Mouse (Mus musculus) kidney, embryonic 14.5 days (tissue): Measurements from ENCODE around the gene Plaur. TPM values are rescaled to one million over a fixed set of nuclear protein-coding genes. Genes with fewer than 3 reads are reported as not detected.
A peak's percentile ranks its signal among the peaks of the same experiment; 100 is the strongest.

Experiments used
- ATAC-seq: fragments of 200-750 bp; cut with Nextera tagmentation; 2 replicates; pipeline ENCODE4 v1.8.0; 2017; ENCODE audit warnings: moderate number of reproducible peaks, mild to moderate bottlenecking, moderate TSS enrichment, moderate library complexity; ENCODE audit not compliant: low FRiP score, low TSS enrichment
- H3K27ac ChIP-seq: fragments of 300-500 bp; sonication (generic); 2 replicates; pipeline ENCODE4 v1.5.1; 2014; ENCODE audit warnings: low read depth, mild to moderate bottlenecking, low read length, moderate library complexity, mixed read lengths
- H3K27me3 ChIP-seq: fragments of 300-500 bp; sonication (generic); 2 replicates; pipeline ENCODE4 v1.6.1; 2014; ENCODE audit warnings: mild to moderate bottlenecking, low read length; ENCODE audit not compliant: control insufficient read depth, insufficient read depth
- H3K36me3 ChIP-seq: fragments of 300-500 bp; sonication (generic); 2 replicates; pipeline ENCODE4 v1.6.1; 2014; ENCODE audit warnings: low read length, mixed read lengths; ENCODE audit not compliant: control insufficient read depth, insufficient read depth
- H3K4me1 ChIP-seq: fragments of 300-500 bp; sonication (generic); 2 replicates; pipeline ENCODE4 v1.6.1; 2014; ENCODE audit warnings: low read length, mixed read lengths; ENCODE audit not compliant: control insufficient read depth, insufficient read depth
- H3K4me2 ChIP-seq: fragments of 300-500 bp; sonication (generic); replicated peaks from 2 replicates; pipeline ENCODE4 v1.6.1; 2014; ENCODE audit warnings: low read depth, mild to moderate bottlenecking, low read length
- H3K4me3 ChIP-seq: fragments of 300-500 bp; sonication (generic); 2 replicates; pipeline ENCODE4 v1.5.1; 2014; ENCODE audit warnings: mild to moderate bottlenecking, low read length
- H3K9ac ChIP-seq: fragments of 300-500 bp; sonication (generic); 2 replicates; pipeline ENCODE4 v1.6.1; 2014; ENCODE audit warnings: low read depth, mild to moderate bottlenecking, low read length, moderate library complexity
- H3K9me3 ChIP-seq: fragments of 300-500 bp; sonication (generic); 2 replicates; pipeline ENCODE4 v1.6.1; 2016; ENCODE audit warnings: low read length; ENCODE audit not compliant: control insufficient read depth
- WGBS: fragments of 180-500 bp; shearing (Covaris S2); extraction: QIAGEN DNeasy Blood & Tissue Kit; methylation state at CpG from one replicate; pipeline ENCODE4 v1.1.7; 2014; 5-methylcytosine and 5-hydroxymethylcytosine counted together
- polyA plus RNA-seq: library from polyadenylated mRNA; unstranded; fragments of >200 nt; fragmentation: Nextera tagmentation; extraction: Ambion mirVana; gene quantifications from 2 replicates; pipeline ENCODE4 v1.2.1, GENCODE M21; 2014

Gene Plaur
- polyA plus RNA-seq, 1 experiment from 2014 or later: 14.1 TPM

DNA sequence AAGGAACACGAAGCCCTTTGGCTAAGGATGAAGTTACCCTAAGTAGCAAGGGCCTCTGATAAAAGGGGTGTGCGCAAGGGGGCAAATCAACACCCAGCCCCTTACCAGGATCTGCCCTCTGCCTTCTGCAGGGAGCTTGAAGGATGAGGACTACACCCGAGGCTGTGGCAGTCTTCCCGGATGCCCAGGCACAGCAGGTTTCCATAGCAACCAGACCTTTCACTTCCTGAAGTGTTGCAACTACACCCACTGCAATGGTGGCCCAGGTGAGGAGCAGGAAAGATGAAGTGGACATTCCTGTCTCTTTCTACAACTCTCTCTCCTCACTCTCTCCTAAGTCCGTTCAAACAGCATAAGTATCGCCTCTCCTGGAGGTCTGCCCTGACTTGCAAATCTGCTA lies 10.2 kb downstream of the Plaur start:
- H3K27ac ChIP-seq: no peak overlapping the region
- ATAC-seq: no peak
- 83% methylated on average over 6 of the region's 6 CpGs for WGBS

DNA sequence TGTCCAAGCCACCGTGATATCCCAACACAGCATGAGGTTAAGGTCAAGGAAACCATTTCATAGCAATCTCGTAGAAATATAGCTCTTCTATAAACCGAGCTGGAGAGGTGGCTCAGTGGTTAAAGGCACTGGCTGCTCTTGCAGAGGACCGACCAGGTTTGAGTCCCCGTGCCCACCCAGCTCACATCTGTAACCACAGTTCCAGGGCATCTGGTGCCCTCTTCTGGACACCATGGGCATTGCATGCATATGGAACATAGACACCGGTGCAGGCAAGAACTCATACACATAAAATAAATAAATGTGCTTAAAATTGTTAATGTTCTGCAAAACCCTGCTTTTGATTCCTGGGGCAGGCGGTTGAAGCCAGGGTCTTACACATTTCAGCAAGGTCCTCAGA lies 10.7 kb downstream of the Plaur start:
- 76% methylated on average over 7 of the region's 7 CpGs for WGBS
- ATAC-seq: no peak
- H3K4me1 ChIP-seq: no peaks in the 10 kb centered on the region
- no peak overlapping the region for H3K9ac ChIP-seq
- no peak overlapping the region for H3K4me2 ChIP-seq
- H3K9me3 ChIP-seq: no peaks in the 10 kb centered on the region
- H3K27me3 ChIP-seq: no peaks in the 10 kb centered on the region
- H3K27ac ChIP-seq: no peak overlapping the region
- H3K36me3 ChIP-seq: no peaks in the 10 kb centered on the region
- no peak overlapping the region for H3K4me3 ChIP-seq

More for the DNA sequence above, 10.2 kb downstream of the Plaur start:
- Histone ChIP-seq H3K4me2 (no peak overlapping the region), H3K4me1 (no peaks in the 10 kb centered on the region), H3K9ac (no peak overlapping the region), H3K27me3 (no peaks in the 10 kb centered on the region), H3K36me3 (no peaks in the 10 kb centered on the region), H3K4me3 (no peak overlapping the region), H3K9me3 (no peaks in the 10 kb centered on the region)

DNA sequence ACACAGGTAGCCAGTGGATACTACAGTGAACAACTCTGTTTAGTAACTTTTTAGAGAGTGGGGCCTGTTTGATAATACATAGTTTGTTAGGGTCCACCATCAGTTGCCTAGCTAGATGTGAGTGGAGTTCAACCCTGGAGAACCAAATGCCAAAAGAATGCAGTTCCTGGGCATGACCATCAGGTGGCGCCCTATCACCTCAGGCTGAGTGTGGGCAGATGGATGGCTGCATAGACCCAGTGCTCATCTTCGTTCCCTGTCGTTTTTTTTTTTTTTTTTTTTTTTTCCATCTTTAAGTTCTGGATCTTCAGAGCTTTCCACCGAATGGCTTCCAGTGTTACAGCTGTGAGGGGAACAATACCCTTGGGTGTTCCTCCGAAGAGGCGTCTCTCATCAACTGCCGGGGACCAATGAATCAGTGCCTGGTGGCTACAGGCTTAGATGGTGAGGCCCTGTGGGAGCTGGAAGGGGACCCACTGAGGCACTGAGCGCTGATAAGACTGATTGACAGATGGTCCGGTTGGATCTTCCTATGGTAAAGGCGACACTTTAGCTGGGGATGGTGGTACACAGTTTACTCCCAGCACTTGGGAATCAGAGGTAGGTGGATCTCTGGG lies 11.7 kb downstream of the Plaur start:
- no peaks in the 10 kb centered on the region for H3K9me3 ChIP-seq
- H3K9ac ChIP-seq: no peak overlapping the region
- ATAC-seq: peak; percentile 41
- H3K4me2 ChIP-seq: no peak overlapping the region
- WGBS: 54% methylated on average over 10 of the region's 10 CpGs
- no peak overlapping the region for H3K27ac ChIP-seq
- no peaks in the 10 kb centered on the region for H3K27me3 ChIP-seq
- H3K4me3 ChIP-seq: no peak overlapping the region
- no peaks in the 10 kb centered on the region for H3K4me1 ChIP-seq
- no peaks in the 10 kb centered on the region for H3K36me3 ChIP-seq

DNA sequence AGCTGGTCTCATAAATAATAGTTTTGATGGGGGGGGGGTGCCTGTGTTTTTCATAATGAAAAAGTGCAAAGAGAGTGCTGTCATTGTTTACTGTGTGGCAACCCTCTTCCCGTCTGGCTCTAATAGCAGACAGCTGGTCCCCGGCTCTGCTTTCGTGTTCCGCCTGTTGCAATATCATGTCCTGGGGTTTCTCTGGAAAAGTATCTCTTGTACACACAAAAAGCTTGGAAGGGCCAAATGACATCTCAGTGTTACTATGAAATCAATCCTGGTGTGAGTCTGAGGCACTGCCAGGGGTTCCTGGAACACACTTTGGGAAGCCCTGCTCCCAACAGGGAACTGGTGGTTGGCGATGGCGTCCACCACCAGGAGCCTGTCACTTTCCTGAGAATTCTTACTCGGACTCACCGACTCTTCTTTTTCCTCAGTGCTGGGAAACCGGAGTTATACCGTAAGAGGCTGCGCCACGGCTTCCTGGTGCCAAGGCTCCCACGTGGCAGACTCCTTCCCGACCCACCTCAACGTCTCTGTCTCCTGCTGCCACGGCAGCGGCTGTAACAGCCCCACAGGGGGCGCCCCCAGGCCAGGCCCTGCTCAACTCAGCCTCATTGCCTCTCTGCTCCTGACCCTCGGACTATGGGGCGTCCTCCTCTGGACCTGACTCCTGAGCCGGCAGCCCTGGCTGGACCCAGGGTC lies 12.7 kb downstream of the Plaur start:
- Histone ChIP-seq H3K4me3 (no peak overlapping the region), H3K27ac (no peak overlapping the region), H3K9ac (no peak overlapping the region), H3K27me3 (no peaks in the 10 kb centered on the region), H3K36me3 (no peaks in the 10 kb centered on the region), H3K9me3 (no peaks in the 10 kb centered on the region), H3K4me2 (no peak overlapping the region), H3K4me1 (no peaks in the 10 kb centered on the region)
- ATAC-seq: no peak
- WGBS: 41% methylated on average over 21 of the region's 21 CpGs

DNA sequence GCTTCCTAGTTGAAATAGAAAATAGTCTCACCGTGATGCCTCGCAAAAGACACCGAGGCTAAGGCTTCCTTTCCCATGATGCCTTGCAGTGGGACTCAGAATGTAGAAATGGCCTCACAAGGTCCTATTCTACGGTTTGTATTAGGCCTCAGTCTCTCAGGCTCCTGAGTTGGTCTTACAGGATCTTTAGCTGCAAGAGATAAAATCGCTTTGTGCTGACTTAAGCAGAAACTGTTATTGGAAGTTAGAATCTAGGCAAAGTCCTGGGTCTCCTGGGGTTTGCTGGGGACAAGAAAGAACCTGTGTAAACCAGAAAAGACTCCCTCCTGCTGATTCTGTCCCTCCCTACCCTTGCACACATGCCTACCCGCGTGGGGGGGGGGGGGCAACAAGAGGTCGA lies 14.1 kb downstream of the Plaur start:
- Histone ChIP-seq H3K4me3 (no peak overlapping the region), H3K4me2 (no peak overlapping the region), H3K4me1 (peaks cover 6% of the 10 kb centered on the region; the same call in 1 of the 2 replicates), H3K9ac (no peak overlapping the region), H3K36me3 (no peaks in the 10 kb centered on the region), H3K27ac (no peak overlapping the region), H3K9me3 (no peaks in the 10 kb centered on the region), H3K27me3 (no peaks in the 10 kb centered on the region)
- WGBS: 83% methylated on average over 8 of the region's 8 CpGs
- no peak for ATAC-seq

DNA sequence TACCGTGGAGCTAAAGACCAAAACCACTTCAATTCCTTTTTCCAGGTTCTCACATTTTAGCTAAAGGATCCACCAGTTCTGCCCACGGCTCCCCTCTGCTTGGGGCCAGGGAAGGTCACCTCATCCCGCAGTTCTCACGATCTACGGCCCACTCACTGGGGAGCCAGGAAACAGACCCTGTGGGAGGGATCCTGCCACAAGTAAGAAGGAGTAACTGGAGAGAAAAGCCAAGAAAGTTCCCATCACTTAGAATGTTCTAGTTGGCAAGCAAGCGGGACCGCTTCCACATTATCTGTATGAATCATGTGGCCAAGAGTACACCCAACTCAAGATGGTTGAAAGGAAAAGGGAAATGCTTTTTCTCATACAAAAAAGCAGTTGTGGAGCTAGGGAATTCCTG lies 14.6 kb downstream of the Plaur start:
- Histone ChIP-seq H3K9ac (no peak overlapping the region), H3K36me3 (no peaks in the 10 kb centered on the region), H3K4me2 (no peak overlapping the region), H3K4me3 (no peak overlapping the region), H3K4me1 (peaks cover 8% of the 10 kb centered on the region; the same call in 1 of the 2 replicates), H3K9me3 (no peaks in the 10 kb centered on the region), H3K27ac (no peak overlapping the region), H3K27me3 (no peaks in the 10 kb centered on the region)
- ATAC-seq: no peak
- 80% methylated on average over 7 of the region's 7 CpGs for WGBS

DNA sequence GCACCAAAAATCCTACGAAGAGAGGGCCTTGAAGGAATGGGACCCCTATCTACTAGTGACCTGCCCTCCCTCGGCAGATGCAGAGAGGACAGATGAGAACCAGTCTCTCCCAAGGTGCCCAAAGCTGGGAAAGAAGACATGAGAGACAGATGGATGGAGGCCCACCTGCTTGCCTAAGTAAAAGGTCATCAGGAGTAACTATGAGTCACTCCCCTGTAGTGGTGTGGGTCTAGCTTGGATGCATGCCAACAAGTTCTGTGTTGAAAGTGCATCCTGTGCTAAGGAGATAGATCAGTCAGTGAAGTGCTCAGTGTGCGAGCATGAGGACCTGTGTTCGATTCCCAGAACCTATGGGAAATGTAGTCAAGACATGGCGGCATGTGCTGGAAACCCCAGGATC lies 16.6 kb downstream of the Plaur start:
- Histone ChIP-seq H3K36me3 (no peaks in the 10 kb centered on the region), H3K27ac (no peak overlapping the region), H3K9me3 (no peaks in the 10 kb centered on the region), H3K4me1 (peaks cover 8% of the 10 kb centered on the region; the same call in 1 of the 2 replicates), H3K9ac (no peak overlapping the region), H3K4me3 (no peak overlapping the region), H3K27me3 (peaks cover 4% of the 10 kb centered on the region; the same call in 1 of the 2 replicates), H3K4me2 (no peak overlapping the region)
- WGBS: 83% methylated on average over 5 of the region's 5 CpGs
- ATAC-seq: no peak

DNA sequence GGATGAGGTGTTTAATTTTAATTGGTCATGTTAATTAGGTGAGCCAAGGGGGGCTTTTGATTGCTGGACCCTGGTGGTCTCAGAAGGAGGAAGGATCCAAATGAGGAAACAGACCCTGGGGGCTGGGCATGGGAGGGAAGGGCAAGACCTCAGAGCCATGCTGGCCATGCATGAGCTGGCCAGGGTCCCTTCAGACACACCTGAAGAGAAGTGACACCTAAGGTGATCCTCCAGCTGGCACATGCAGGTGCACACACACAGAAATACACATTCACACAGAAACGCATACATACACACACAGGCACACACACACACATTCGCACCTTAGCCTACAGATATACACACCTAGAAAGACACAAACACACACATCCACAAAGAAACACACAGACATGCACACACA lies 17.4 kb downstream of the Plaur start:
- H3K9me3 ChIP-seq: no peaks in the 10 kb centered on the region
- no peak overlapping the region for H3K9ac ChIP-seq
- H3K4me3 ChIP-seq: no peak overlapping the region
- H3K36me3 ChIP-seq: no peaks in the 10 kb centered on the region
- no peak overlapping the region for H3K27ac ChIP-seq
- peaks cover 4% of the 10 kb centered on the region; the same call in 1 of the 2 replicates for H3K27me3 ChIP-seq
- H3K4me2 ChIP-seq: no peak overlapping the region
- ATAC-seq: no peak
- H3K4me1 ChIP-seq: peaks cover 8% of the 10 kb centered on the region; the same call in 1 of the 2 replicates
- 95% methylated on average over 2 of the region's 2 CpGs for WGBS
